ENCODE assay signal across 10 mouse cellular contexts in the genomic region with DNA sequence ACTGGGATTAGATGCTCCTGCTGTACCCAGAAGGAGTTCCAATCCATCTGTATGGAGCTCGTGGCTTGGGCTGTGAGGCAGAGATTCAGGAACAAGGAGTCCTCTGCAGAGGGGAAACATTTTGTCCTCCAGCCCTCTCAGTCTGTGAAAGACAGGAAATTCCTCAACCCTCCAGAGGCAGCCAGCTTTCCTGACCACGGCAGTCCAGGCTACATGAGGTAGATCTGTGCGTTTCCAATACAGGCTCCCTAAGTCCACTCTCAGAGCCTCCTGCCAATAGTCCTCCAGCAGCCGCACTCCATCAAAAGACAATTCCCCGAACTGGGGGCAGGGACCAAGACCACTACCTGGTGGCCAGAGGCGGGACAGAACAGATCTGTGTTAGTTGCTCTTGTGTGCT.
A peak's percentile ranks its signal among the peaks of the same experiment; 100 is the strongest.
DNase-seq lines count a peak whose midpoint lies in the region; ATAC-seq lines count a peak whose summit lies in the region.
"Had no signal": no experiment of that assay in that cellular context is flagged by ENCODE, and none has a peak within 500 bp of the region (broad histone marks: within the 10 kb centered on the region; RNA-seq: fewer than 3 reads in every experiment).

No protein-coding gene starts in this region.

- H3K4me1 ChIP-seq in midbrain, embryonic 10.5 days, result 0 out of 2 replicates have a peak, but pooled peaks cover under 1% of the 10 kb centered on the region
- H3K4me1 ChIP-seq in midbrain, embryonic 14.5 days (ENCODE audit: control insufficient read depth, insufficient read depth, low read length), result no peaks in the 10 kb centered on the region
- peaks cover 36% of the 10 kb centered on the region for H3K4me1 ChIP-seq in limb, embryonic 10.5 days

- H3K4me3 ChIP-seq in midbrain, embryonic 10.5 days, result no peak overlapping the region
- no peak overlapping the region for H3K4me3 ChIP-seq in midbrain, embryonic 14.5 days (replicated peaks; ENCODE audit: low read depth, low read length)
- no peak overlapping the region for H3K4me3 ChIP-seq in limb, embryonic 10.5 days
- H3K4me3 ChIP-seq: megakaryocyte, embryonic 14.5 days had no signal

- 0 out of 2 replicates have a peak overlapping the region, but pooled peaks have one; percentile 33 for H3K27ac ChIP-seq in midbrain, embryonic 10.5 days (replicated peaks)
- no peak overlapping the region for H3K27ac ChIP-seq in midbrain, embryonic 14.5 days (replicated peaks; ENCODE audit: low read depth, low read length)
- peak overlapping the region; percentile 72 for H3K27ac ChIP-seq in limb, embryonic 10.5 days

- no peak overlapping the region for H3K4me2 ChIP-seq in midbrain, embryonic 14.5 days (ENCODE audit: low read length)

- no peak for ATAC-seq in midbrain, embryonic 14.5 days (ENCODE audit: low FRiP score, low TSS enrichment)

- no peak for DNase-seq in midbrain, embryonic 10.5 days (ENCODE audit: low spot score)
- no peak for DNase-seq in midbrain, embryonic 14.5 days
- peak; percentile 72 for DNase-seq in heart, postnatal 25 days (ENCODE audit: low spot score)
- no peak for DNase-seq in limb, embryonic 10.5 days (ENCODE audit: low spot score)
- peak; percentile 51 for DNase-seq in testis, postnatal 14 days (ENCODE audit: low spot score)
- no peak for DNase-seq in left cerebral cortex, postnatal 4 days
- no peak for DNase-seq in right cerebral cortex, postnatal 25 days
- no peak for DNase-seq in layer of hippocampus, adult 9-11 months
- DNase-seq: right cerebral cortex, postnatal 4 days had no signal

- H3K9ac ChIP-seq in midbrain, embryonic 14.5 days (replicated peaks; ENCODE audit: low read length), result no peak overlapping the region

- no peaks in the 10 kb centered on the region for H3K27me3 ChIP-seq in midbrain, embryonic 10.5 days (ENCODE audit: low read depth, poor library complexity, severe bottlenecking)
- no peaks in the 10 kb centered on the region for H3K27me3 ChIP-seq in midbrain, embryonic 14.5 days (ENCODE audit: control insufficient read depth, insufficient read depth, low read length)
- no peaks in the 10 kb centered on the region for H3K27me3 ChIP-seq in limb, embryonic 10.5 days (ENCODE audit: low read depth, poor library complexity, severe bottlenecking)
- H3K27me3 ChIP-seq: megakaryocyte, embryonic 14.5 days had no signal

- H3K9me3 ChIP-seq in midbrain, embryonic 10.5 days (replicated peaks), result no peaks in the 10 kb centered on the region
- H3K9me3 ChIP-seq in midbrain, embryonic 14.5 days (ENCODE audit: control insufficient read depth, low read length), result no peaks in the 10 kb centered on the region
- H3K9me3 ChIP-seq in limb, embryonic 10.5 days (replicated peaks), result no peaks in the 10 kb centered on the region
- H3K9me3 ChIP-seq: megakaryocyte, embryonic 14.5 days had no signal

- WGBS in midbrain, embryonic 10.5 days, result 83% methylated on average over 6 of the region's 6 CpGs
- 91% methylated on average over 6 of the region's 6 CpGs for WGBS in midbrain, embryonic 14.5 days
- WGBS in limb, embryonic 10.5 days, result 72% methylated on average over 6 of the region's 6 CpGs

- no peaks in the 10 kb centered on the region for H3K36me3 ChIP-seq in midbrain, embryonic 10.5 days
- H3K36me3 ChIP-seq in midbrain, embryonic 14.5 days (ENCODE audit: control insufficient read depth, insufficient read depth, low read length), result no peaks in the 10 kb centered on the region
- H3K36me3 ChIP-seq in limb, embryonic 10.5 days, result no peaks in the 10 kb centered on the region

- intact Hi-C loops in heart, postnatal 25 days (cut with DNase I), result no loop called here
- intact Hi-C loops in left cerebral cortex, postnatal 4 days (cut with DNase I), result no loop called here

Comparison
In these comparisons a context has a peak if more than half of its experiments do, and no peak if none do; other contexts are left out.
1. DNase-seq: peak in heart, postnatal 25 days (single experiment) and testis, postnatal 14 days (single experiment); none in midbrain, embryonic 10.5 days (single experiment), midbrain, embryonic 14.5 days (single experiment), limb, embryonic 10.5 days (single experiment), left cerebral cortex, postnatal 4 days (single experiment), right cerebral cortex, postnatal 25 days (single experiment) and layer of hippocampus, adult 9-11 months (single experiment).